Mouse (Mus musculus) stomach, embryonic 14.5 days (tissue): ENCODE results near the gene 2310030G06Rik. TPM values are rescaled to one million over a fixed set of nuclear protein-coding genes. Genes with fewer than 3 reads are reported as not detected.

Experiments
- ATAC-seq: fragments of 200-750 bp; cut with Nextera tagmentation; 2 replicates; pipeline ENCODE4 v1.8.0; 2017; ENCODE audit warnings: low read depth, moderate TSS enrichment; ENCODE audit not compliant: insufficient number of reproducible peaks, insufficient read depth, low FRiP score
- H3K27ac ChIP-seq: fragments of 300-500 bp; sonication (generic); 2 replicates; pipeline ENCODE4 v1.5.1; 2014; ENCODE audit warnings: mild to moderate bottlenecking, low read length, moderate library complexity, mixed read lengths
- H3K27me3 ChIP-seq: fragments of 300-500 bp; sonication (generic); 2 replicates; pipeline ENCODE4 v1.6.1; 2014; ENCODE audit warnings: low read length, control low read depth, mixed read lengths; ENCODE audit not compliant: control insufficient read depth, insufficient read depth
- H3K36me3 ChIP-seq: fragments of 300-500 bp; sonication (generic); 2 replicates; pipeline ENCODE4 v1.6.1; 2014; ENCODE audit warnings: mild to moderate bottlenecking, control low read depth, low read length, moderate library complexity, mixed read lengths; ENCODE audit not compliant: control insufficient read depth, insufficient read depth
- H3K4me1 ChIP-seq: fragments of 300-500 bp; sonication (generic); 2 replicates; pipeline ENCODE4 v1.6.1; 2014; ENCODE audit warnings: low read length, control low read depth, mixed read lengths; ENCODE audit not compliant: control insufficient read depth, insufficient read depth
- H3K4me2 ChIP-seq: fragments of 300-500 bp; sonication (generic); replicated peaks from 2 replicates; pipeline ENCODE4 v1.6.1; 2014; ENCODE audit warnings: low read depth, low read length, control low read depth
- H3K4me3 ChIP-seq: fragments of 300-500 bp; sonication (generic); 2 replicates; pipeline ENCODE4 v1.5.1; 2014; ENCODE audit warnings: low read depth, low read length, control low read depth
- H3K9ac ChIP-seq: fragments of 300-500 bp; sonication (generic); replicated peaks from 2 replicates; pipeline ENCODE4 v1.6.1; 2014; ENCODE audit warnings: low read depth, mild to moderate bottlenecking, control low read depth, low read length, moderate library complexity, mixed read lengths
- H3K9me3 ChIP-seq: fragments of 300-500 bp; sonication (generic); 2 replicates; pipeline ENCODE4 v1.6.1; 2016; ENCODE audit warnings: low read depth, low read length, control low read depth; ENCODE audit not compliant: control insufficient read depth
- WGBS: fragments of 180-500 bp; shearing (Covaris S2); extraction: QIAGEN DNeasy Blood & Tissue Kit; methylation state at CpG from one replicate; pipeline ENCODE4 v1.1.7; 2014; 5-methylcytosine and 5-hydroxymethylcytosine counted together
- polyA plus RNA-seq: library from polyadenylated mRNA; unstranded; fragments of >200 nt; fragmentation: Nextera tagmentation; extraction: Ambion mirVana; gene quantifications from 2 replicates; pipeline ENCODE4 v1.2.1, GENCODE M21; 2014

The 2310030G06Rik gene
- polyA plus RNA-seq, 1 experiment from 2014 or later = 13.0 TPM

GRCm38 (mm10) chr9:50738914-50739870, 7.1 kb downstream of the 2310030G06Rik start, which contains the start of gene Dixdc1:
Gene Dixdc1 (minus strand): TSS chr9:50739517.
- H3K4me3 ChIP-seq = peak within 1 kb of the TSS; percentile 18
- H3K36me3 ChIP-seq = no peaks in the 10 kb centered on the region
- no peaks in the 10 kb centered on the region for H3K9me3 ChIP-seq
- no peaks in the 10 kb centered on the region for H3K27me3 ChIP-seq
- H3K27ac ChIP-seq = peak within 1 kb of the TSS; percentile 2; the same call in 1 of the 2 replicates
- 10% methylated on average over 36 of the region's 36 CpGs for WGBS
- H3K4me1 ChIP-seq = 0 out of 2 replicates have a peak, but pooled peaks cover 6% of the 10 kb centered on the region
- no peak within 1 kb of the TSS for H3K9ac ChIP-seq
- peak within 1 kb of the TSS; percentile 57 for H3K4me2 ChIP-seq
- peak; percentile 99 for ATAC-seq

- no peaks in the 10 kb centered on the region for H3K36me3 ChIP-seq
- no peaks in the 10 kb centered on the region for H3K27me3 ChIP-seq
- H3K4me2 ChIP-seq = no peak overlapping the region
- no peak for ATAC-seq
- WGBS = 5% methylated on average over 9 of the region's 9 CpGs
- H3K4me3 ChIP-seq = no peak overlapping the region
- 0 out of 2 replicates have a peak, but pooled peaks cover 6% of the 10 kb centered on the region for H3K4me1 ChIP-seq
- H3K27ac ChIP-seq = no peak overlapping the region
- H3K9ac ChIP-seq = no peak overlapping the region
- no peaks in the 10 kb centered on the region for H3K9me3 ChIP-seq
Observed at GRCm38 (mm10) chr9:50734989-50735388, 11.3 kb downstream of the 2310030G06Rik start.

- no peaks in the 10 kb centered on the region for H3K27me3 ChIP-seq
- no peaks in the 10 kb centered on the region for H3K4me1 ChIP-seq
- 25% methylated on average over 4 of the region's 4 CpGs for WGBS
- H3K9me3 ChIP-seq = no peaks in the 10 kb centered on the region
- no peak for ATAC-seq
- H3K4me2 ChIP-seq = no peak overlapping the region
- H3K36me3 ChIP-seq = no peaks in the 10 kb centered on the region
- H3K4me3 ChIP-seq = no peak overlapping the region
- H3K27ac ChIP-seq = no peak overlapping the region
- H3K9ac ChIP-seq = no peak overlapping the region
Observed at GRCm38 (mm10) chr9:50732560-50732959, 13.8 kb downstream of the 2310030G06Rik start.

DNA sequence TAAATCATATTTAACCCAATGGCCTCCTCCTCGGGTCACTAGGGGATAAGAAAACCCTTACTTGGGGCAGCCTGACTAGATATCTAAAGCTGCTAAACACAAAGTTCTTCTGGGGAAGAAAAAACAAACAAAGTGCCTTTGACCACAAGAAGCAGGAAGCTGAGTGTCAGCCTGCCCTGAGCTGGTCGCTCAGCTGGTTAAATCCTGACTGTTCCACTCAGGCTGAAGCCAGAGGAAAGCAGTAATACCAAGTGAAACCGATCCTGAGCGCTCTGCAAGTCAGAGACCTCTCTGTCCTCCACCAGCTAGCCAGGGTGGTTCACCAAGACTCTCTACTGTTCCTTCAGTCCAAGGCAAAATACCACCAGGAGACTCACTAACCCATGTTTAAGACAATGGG, 16.7 kb downstream of the 2310030G06Rik start:
- H3K27me3 ChIP-seq = no peaks in the 10 kb centered on the region
- H3K9me3 ChIP-seq = no peaks in the 10 kb centered on the region
- no peak overlapping the region for H3K9ac ChIP-seq
- no peaks in the 10 kb centered on the region for H3K4me1 ChIP-seq
- H3K4me3 ChIP-seq = no peak overlapping the region
- WGBS = 35% methylated on average over 4 of the region's 4 CpGs
- H3K27ac ChIP-seq = no peak overlapping the region
- no peak for ATAC-seq
- no peaks in the 10 kb centered on the region for H3K36me3 ChIP-seq
- no peak overlapping the region for H3K4me2 ChIP-seq

DNA sequence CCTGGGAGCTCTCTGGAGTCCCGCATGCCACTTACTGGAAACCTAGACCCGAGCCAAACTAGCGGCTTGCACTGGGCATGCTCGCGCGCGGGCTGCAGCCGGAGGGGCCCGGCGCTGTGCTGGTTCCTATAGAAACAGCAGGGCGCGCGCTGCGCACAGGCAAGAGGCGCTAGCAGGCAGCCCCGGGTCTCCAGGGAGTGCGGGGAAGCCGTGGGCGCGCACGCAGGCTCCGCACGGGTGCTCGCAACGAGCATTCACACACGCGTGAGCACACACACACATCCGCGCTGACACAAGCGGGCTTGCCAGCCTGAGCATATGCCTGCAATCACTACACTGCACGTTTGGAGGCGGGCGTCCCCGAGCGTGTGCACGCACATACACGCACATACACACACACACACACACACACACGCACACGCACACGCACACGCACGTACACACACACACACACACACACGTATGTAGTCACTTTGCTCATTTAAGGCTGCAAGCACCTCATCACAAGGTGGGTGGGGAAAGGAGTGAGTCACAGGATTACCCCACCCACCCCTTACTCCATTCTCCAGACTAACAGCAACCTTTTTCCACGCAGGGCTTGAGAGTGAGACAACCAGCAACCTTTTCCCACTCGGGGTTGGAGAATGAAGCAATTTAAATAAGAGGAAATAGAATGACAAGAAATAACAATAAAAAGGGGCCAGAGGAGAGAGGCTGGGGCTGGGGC, 18.2 kb downstream of the 2310030G06Rik start:
- H3K9ac ChIP-seq = peak overlapping the region; percentile 39
- WGBS = under 1% methylated on average over 45 of the region's 45 CpGs
- H3K27ac ChIP-seq = no peak overlapping the region
- no peaks in the 10 kb centered on the region for H3K36me3 ChIP-seq
- H3K4me1 ChIP-seq = peaks cover 5% of the 10 kb centered on the region; the same call in 1 of the 2 replicates
- peak; percentile 91 for ATAC-seq
- H3K9me3 ChIP-seq = no peaks in the 10 kb centered on the region
- H3K4me3 ChIP-seq = peak overlapping the region; percentile 57
- no peaks in the 10 kb centered on the region for H3K27me3 ChIP-seq
- H3K4me2 ChIP-seq = peak overlapping the region; percentile 79

DNA sequence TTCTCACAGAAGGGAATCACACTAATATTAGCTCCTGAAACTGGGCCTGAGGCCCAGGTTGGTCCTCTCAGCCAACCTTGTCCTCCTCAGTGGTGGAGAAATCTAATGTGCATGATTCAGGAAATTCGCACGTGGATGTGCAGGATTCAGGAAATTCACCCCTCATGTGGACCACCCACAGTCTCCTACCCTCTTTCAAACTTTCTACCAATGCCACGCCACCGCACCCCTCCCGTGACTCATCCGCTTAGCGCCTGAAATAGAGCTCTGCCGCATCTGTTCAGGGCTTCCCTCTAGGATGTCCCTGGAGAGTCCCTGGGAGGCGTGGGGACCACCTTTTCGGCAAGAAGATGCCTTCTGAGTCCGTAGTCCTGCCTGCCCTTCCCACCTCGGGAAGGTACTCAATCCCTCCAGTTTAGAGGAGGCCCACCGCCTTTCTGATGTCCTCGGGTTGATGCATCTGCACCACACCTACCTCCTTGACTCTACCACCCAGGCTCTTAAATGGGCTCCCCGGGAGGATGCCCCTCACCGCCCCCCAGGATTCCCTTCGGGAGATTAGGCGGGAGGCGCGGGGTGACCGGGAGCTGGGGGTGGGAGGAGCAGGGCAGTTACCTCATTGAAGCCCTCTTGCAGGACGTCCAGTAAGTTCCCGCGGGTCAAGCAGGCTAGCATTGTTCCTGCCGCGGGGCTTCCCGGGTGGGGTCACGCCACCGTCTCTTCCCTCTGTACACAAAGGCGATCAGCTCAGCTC, 19.0 kb downstream of the 2310030G06Rik start:
- peak; percentile 25; the same call in 1 of the 2 replicates for ATAC-seq
- Histone ChIP-seq H3K36me3 (no peaks in the 10 kb centered on the region), H3K4me1 (peaks cover 10% of the 10 kb centered on the region; the same call in 1 of the 2 replicates), H3K9ac (peak overlapping the region; percentile 39), H3K4me3 (peak overlapping the region; percentile 57), H3K9me3 (no peaks in the 10 kb centered on the region), H3K4me2 (peak overlapping the region; percentile 79), H3K27ac (no peak overlapping the region), H3K27me3 (no peaks in the 10 kb centered on the region)
- 6% methylated on average over 30 of the region's 30 CpGs for WGBS

DNA sequence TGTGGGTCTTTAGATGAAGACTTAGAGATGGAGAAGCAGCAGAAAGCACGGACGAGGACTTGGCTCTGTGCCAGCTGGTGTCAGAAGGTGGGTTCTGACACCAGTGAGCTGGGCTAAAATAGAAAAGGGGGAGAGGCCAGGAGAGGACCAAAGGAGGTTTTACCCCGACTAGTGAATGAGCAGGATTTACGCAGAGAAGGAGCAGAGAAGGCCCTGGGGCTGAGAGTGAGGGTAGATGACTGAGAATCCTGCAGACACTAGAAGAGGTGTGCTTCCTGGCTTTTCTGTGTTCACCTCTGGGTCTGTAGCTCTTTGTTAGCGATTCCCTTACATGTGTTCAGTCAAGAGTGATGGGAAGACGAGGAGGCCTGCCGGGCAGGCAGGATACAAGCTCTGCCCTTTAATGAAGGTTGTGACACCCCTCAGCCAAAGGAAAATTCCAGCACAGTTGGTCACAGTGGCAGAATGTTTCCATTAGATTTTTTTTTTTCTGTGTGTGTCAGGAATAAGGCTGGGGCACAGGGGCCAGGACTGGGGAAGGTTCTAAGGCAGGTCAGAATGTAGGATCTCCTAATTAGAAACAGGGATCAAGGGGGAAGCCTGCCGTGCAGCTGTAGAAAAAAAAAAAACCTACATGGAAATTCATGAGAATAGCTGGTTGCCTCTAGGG, 20.3 kb downstream of the 2310030G06Rik start:
- no peaks in the 10 kb centered on the region for H3K36me3 ChIP-seq
- no peak overlapping the region for H3K4me3 ChIP-seq
- peaks cover 11% of the 10 kb centered on the region; the same call in 1 of the 2 replicates for H3K4me1 ChIP-seq
- H3K4me2 ChIP-seq = no peak overlapping the region
- H3K9me3 ChIP-seq = no peaks in the 10 kb centered on the region
- H3K9ac ChIP-seq = no peak overlapping the region
- no peaks in the 10 kb centered on the region for H3K27me3 ChIP-seq
- H3K27ac ChIP-seq = no peak overlapping the region
- no peak for ATAC-seq
- 51% methylated on average over 8 of the region's 8 CpGs for WGBS
